Mouse (Mus musculus) C2C12 (cell line): ENCODE results near the gene Bak1. TPM values are rescaled to one million over a fixed set of nuclear protein-coding genes. Genes with fewer than 3 reads are reported as not detected.
A peak's percentile ranks its signal among the peaks of the same experiment; 100 is the strongest.

Experiments used
- H3K27me3 ChIP-seq: one replicate; pipeline ENCODE4 v1.6.1; 2011; ENCODE audit not compliant: control insufficient read depth, insufficient read depth, insufficient read length
- H3K36me3 ChIP-seq: one replicate; pipeline ENCODE4 v1.6.1; 2011; ENCODE audit not compliant: control insufficient read depth, insufficient read depth
- H3K4me3 ChIP-seq: one replicate; pipeline ENCODE4 v1.5.1; 2011; ENCODE audit warnings: mild to moderate bottlenecking, control low read depth; ENCODE audit not compliant: poor library complexity, insufficient read depth, severe bottlenecking
- H3K79me2 ChIP-seq: one replicate; pipeline ENCODE4 v1.6.1; 2011; ENCODE audit not compliant: control insufficient read depth, insufficient read depth
- H3K79me3 ChIP-seq: one replicate; pipeline ENCODE4 v1.6.1; 2011; ENCODE audit warnings: low read depth, control low read depth
- H3ac ChIP-seq: one replicate; pipeline ENCODE3; 2011; ENCODE audit warnings: low read depth; ENCODE audit not compliant: control insufficient read depth, insufficient read length
- CEBPB ChIP-seq: IDR thresholded peaks from one replicate; pipeline ENCODE4 v1.6.1; 2011; ENCODE audit warnings: low read depth, mild to moderate bottlenecking, control low read depth, moderate library complexity
- CTCF ChIP-seq: IDR thresholded peaks from one replicate; pipeline ENCODE4 v1.5.1; 2011; ENCODE audit not compliant: control insufficient read depth, insufficient read depth, insufficient read length
- FOSL1 ChIP-seq: IDR thresholded peaks from one replicate; pipeline ENCODE4 v1.8.0; 2011; ENCODE audit warnings: mild to moderate bottlenecking, low read length; ENCODE audit not compliant: poor library complexity, insufficient read depth, severe bottlenecking
- MAX ChIP-seq: IDR thresholded peaks from one replicate; pipeline ENCODE4 v1.6.1; 2011; ENCODE audit warnings: mild to moderate bottlenecking, control low read depth
- MYOD1 ChIP-seq: IDR thresholded peaks from one replicate; pipeline ENCODE4 v1.6.1; 2011; ENCODE audit warnings: low read depth; ENCODE audit not compliant: control insufficient read depth, insufficient read length
- MYOG ChIP-seq: IDR thresholded peaks from one replicate; pipeline ENCODE4 v1.6.1; 2011; ENCODE audit not compliant: control insufficient read depth, insufficient read length; ENCODE audit errors: extremely low read depth
- USF1 ChIP-seq: IDR thresholded peaks from one replicate; pipeline ENCODE4 v1.6.1; 2011; ENCODE audit warnings: low read depth, mild to moderate bottlenecking, control low read depth, moderate library complexity
- polyA plus RNA-seq: library from polyadenylated mRNA; unstranded; fragments of >200 nt; fragmentation: generic; extraction: Trizol; gene quantifications from one replicate; pipeline ENCODE4 v1.2.1, GENCODE M21; 2012; ENCODE audit warnings: missing spikeins

Bak1 gene
- polyA plus RNA-seq, 1 experiment: 95.1 TPM

DNA sequence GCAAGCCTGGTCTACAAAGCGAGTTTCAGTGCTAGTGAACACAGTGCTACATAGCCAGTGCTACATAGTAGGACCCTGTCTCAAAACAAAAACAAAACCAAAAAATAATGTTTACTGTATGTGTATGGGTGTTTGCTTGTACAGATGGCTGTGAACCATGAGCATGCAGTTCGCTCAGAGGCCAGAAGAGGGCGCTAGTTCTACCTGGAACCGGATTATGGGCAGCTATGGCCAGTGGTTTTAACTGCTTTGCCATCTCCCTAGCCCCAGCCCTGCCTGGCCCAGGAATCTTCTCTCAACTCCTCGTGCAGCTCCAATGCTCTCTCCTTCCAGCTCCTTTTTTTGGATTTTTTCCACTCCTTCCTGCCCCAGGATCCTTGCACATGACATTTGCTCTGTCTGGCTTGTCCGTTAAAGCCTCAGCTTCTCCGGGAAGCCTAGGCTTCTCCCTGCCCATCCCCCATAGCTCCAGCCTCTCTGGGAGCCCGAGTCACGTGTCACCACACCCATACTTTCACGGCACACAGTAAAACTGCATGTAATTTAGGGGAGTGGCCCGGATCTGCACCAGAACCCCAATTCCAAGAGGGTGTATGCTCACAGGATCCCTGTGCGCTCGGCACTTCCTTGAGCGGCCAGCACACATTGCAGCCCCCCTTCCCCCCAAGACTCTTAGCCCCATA lies 19.1 kb upstream of the Bak1 start:
- no peaks in the 10 kb centered on the region for H3K79me3 ChIP-seq
- H3K36me3 ChIP-seq: no peaks in the 10 kb centered on the region
- no peaks in the 10 kb centered on the region for H3K79me2 ChIP-seq
- H3ac ChIP-seq: no peak overlapping the region
- H3K4me3 ChIP-seq: no peak overlapping the region
- no peaks in the 10 kb centered on the region for H3K27me3 ChIP-seq
- TF ChIP-seq FOSL1: no peak
- TF ChIP-seq CTCF: peak; percentile 7
- no peak for TF ChIP-seq MYOD1
- no peak for TF ChIP-seq USF1
- no peak for TF ChIP-seq MAX
- no peak for TF ChIP-seq CEBPB
- no peak for TF ChIP-seq MYOG

DNA sequence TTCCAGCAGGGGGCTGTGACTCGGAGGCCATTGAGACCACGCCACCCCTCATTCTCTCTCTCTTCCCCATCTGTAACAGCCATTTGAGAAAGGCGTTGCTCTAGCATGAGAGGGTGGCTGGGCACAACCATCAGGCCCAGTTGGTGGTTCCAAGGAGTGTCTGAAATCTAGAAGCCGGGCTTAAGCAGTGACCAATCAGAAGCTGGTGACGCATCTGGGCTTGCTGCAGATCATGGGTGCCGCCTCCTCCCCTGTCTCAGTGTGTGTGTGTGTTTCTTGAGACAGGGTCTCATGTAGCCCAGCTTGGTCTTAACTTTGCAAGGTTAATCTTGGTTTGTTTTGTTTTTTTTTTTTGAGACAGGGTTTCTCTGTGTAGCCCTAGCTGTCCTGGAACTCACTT lies 16.4 kb upstream of the Bak1 start:
- Histone ChIP-seq H3K27me3 (no peaks in the 10 kb centered on the region), H3K4me3 (no peak overlapping the region), H3K36me3 (no peaks in the 10 kb centered on the region), H3K79me2 (no peaks in the 10 kb centered on the region), H3K79me3 (no peaks in the 10 kb centered on the region), H3ac (no peak overlapping the region)
- TF ChIP-seq MYOD1 (no peak), USF1 (no peak), MAX (no peak), FOSL1 (no peak), CEBPB (no peak), CTCF (no peak), MYOG (no peak)

DNA sequence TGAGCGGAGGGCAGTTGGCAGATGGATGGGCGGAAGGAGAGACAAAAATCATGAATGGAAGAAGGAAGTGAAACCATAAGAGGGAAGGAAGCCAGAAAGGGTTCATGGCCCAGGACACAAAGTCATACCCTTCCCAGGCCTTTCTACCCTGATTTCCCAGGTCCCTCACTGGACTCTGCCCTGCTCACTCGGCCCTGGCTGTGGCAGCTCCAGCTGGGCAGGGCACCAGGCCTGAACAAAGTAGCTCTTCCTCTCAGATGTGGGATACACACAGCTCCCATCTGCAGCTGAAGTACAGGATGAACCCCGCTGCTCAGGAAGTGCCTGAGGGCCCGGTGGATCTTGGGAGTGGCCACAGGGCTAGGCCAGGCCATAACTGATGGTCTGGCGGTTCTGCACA lies 14.0 kb upstream of the Bak1 start:
- TF ChIP-seq CTCF (no peak), CEBPB (no peak), MYOD1 (no peak), MYOG (no peak), USF1 (no peak), FOSL1 (no peak), MAX (no peak)

DNA sequence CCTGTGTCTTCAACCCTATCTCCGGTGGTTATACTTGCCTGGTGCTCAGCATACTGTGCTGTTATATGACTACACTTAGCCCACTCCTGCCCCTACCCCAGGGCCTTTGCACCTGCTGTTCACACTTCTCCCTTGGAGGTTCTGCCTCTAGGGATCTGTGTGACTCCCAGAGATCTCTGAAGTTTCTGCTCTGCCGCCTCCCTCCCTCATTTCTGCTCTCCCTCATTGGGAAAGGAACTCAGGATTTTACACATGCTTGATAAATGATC lies 12.9 kb upstream of the Bak1 start:
- Histone ChIP-seq H3K36me3 (no peaks in the 10 kb centered on the region), H3ac (no peak overlapping the region), H3K79me3 (no peaks in the 10 kb centered on the region), H3K79me2 (no peaks in the 10 kb centered on the region), H3K27me3 (no peaks in the 10 kb centered on the region), H3K4me3 (no peak overlapping the region)
- TF ChIP-seq CTCF (no peak), MYOD1 (no peak), CEBPB (no peak), FOSL1 (no peak), MYOG (no peak), USF1 (no peak), MAX (no peak)

More for the DNA sequence above, 14.0 kb upstream of the Bak1 start:
- no peaks in the 10 kb centered on the region for H3K79me3 ChIP-seq
- no peak overlapping the region for H3K4me3 ChIP-seq
- H3K36me3 ChIP-seq: no peaks in the 10 kb centered on the region
- H3K27me3 ChIP-seq: no peaks in the 10 kb centered on the region
- no peak overlapping the region for H3ac ChIP-seq
- no peaks in the 10 kb centered on the region for H3K79me2 ChIP-seq

DNA sequence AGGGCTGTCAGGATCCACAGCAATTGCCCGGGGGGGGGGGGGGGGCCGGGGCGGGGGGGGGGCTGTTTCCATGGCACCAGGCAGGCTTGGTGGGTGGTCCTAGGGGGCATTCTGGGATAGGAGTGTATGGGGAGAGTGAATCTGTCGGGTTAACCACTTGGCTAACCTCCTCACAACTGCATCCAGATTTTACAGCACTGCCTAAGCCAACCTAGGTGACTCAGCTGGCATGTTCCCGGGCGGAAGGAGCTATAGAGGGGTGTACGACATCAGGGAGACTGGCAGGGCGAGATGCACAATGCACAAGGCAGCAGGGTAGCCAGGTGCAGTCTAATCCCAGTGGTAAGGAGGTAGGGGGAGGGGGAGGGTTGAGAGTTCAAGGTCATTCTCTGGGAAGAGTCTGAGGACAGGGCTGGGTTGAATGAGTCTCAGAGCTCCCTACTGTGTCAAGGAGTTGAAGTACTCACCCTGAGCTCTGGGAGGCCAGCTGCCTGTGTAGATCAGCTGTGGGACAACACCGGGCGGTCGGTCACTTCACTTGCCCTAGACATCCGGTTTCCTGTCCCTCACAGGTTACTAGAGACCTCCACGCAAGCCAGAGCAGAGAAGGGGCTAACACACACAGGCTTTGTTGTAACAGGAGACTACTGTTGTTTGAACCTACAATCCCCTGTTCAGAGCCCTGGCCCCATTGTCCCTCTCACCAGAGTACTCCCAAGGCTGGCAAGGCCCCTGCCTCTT lies 12.4 kb upstream of the Bak1 start:
- H3K4me3 ChIP-seq: no peak overlapping the region

More for the DNA sequence above, 12.4 kb upstream of the Bak1 start:
- no peaks in the 10 kb centered on the region for H3K27me3 ChIP-seq
- no peaks in the 10 kb centered on the region for H3K79me3 ChIP-seq
- TF ChIP-seq MYOD1: peak; percentile 42
- TF ChIP-seq USF1: no peak
- no peak overlapping the region for H3ac ChIP-seq
- no peaks in the 10 kb centered on the region for H3K79me2 ChIP-seq
- no peaks in the 10 kb centered on the region for H3K36me3 ChIP-seq
